Mouse (Mus musculus): ENCODE results near the gene Chrna5. TPM values are rescaled to one million over a fixed set of nuclear protein-coding genes. Genes with fewer than 3 reads are reported as not detected.

The Chrna5 gene
- polyA plus RNA-seq, 1 experiment from 2014 or later, result 1.0 TPM

DNA sequence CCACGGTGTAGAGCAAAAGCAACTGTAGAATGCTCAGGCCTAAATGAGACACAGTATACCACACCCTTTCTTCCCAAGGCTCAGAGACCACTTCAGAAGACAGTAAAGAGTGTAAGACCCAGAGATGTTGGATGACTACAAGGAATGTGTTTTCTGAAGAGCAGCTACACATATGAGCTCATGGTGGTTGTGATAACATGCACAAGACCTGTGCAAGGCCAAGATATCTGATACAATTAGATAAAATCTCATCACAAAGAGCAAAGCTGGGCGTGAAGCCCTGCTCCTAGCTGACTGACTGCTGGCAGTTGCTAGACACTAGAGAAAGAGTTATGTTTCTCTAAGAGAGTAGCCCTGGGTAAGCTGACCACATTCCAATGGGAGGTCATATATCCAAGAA, 29.0 kb downstream of the Chrna5 start:
- Histone ChIP-seq H3K36me3 (ENCODE audit: control insufficient read depth, insufficient read depth, low read length) (no peaks in the 10 kb centered on the region), H3K4me2 (ENCODE audit: low read length) (no peak overlapping the region), H3K9ac (ENCODE audit: low read length) (no peak overlapping the region), H3K27ac (ENCODE audit: low read depth, low read length) (no peak overlapping the region), H3K4me1 (ENCODE audit: control insufficient read depth, insufficient read depth, low read length) (no peaks in the 10 kb centered on the region), H3K4me3 (ENCODE audit: low read depth, low read length) (no peak overlapping the region), H3K27me3 (replicated peaks; ENCODE audit: control insufficient read depth, insufficient read depth, low read length) (no peaks in the 10 kb centered on the region), H3K9me3 (replicated peaks; ENCODE audit: control insufficient read depth, low read length) (no peaks in the 10 kb centered on the region)
- WGBS, result 87% methylated on average over 2 of the region's 2 CpGs
- ATAC-seq, result no peak
- DNase-seq (ENCODE audit: low spot score), result no peak

DNA sequence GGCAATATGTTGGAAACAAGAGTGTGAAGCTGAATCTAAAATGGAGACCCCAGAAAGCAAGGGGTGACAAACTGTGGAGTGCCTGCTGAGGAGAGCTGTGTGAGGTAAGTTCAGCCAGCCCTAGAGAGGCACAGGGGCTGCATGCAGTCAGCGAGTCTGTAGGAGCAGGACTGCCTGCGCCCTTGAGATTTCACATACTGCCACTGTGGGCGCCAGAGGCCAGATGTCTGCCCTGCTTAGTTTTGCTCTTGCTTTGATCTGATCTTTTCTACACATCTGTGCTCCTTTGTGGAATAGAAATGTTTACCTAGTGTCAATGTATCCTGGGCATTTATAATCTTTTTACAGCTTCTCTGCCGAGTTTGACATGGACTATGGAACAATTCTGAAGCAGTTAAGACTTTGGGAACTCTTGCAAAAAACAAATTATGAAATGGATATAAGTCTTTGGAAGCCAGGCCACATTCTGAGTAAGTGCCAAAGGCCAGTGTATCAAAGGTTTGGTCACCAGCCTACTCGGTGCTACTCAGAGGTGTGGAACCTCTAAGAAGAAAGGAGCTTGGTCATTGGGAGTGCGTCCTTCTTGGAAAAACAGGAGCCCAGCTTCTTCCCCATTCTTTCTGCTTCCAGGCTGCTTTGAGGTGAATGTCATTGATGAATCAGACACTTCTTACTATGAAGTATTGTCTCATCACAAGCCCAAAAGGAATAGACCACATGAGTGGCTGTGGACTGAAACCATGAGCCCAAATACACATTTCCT, 30.1 kb downstream of the Chrna5 start:
- Histone ChIP-seq H3K4me3 (ENCODE audit: low read depth, low read length) (no peak overlapping the region), H3K9me3 (replicated peaks; ENCODE audit: control insufficient read depth, low read length) (no peaks in the 10 kb centered on the region), H3K4me2 (ENCODE audit: low read length) (no peak overlapping the region), H3K27ac (ENCODE audit: low read depth, low read length) (no peak overlapping the region), H3K4me1 (ENCODE audit: control insufficient read depth, insufficient read depth, low read length) (no peaks in the 10 kb centered on the region), H3K9ac (ENCODE audit: low read length) (no peak overlapping the region), H3K36me3 (ENCODE audit: control insufficient read depth, insufficient read depth, low read length) (no peaks in the 10 kb centered on the region), H3K27me3 (replicated peaks; ENCODE audit: control insufficient read depth, insufficient read depth, low read length) (no peaks in the 10 kb centered on the region)
- DNase-seq (ENCODE audit: low spot score), result no peak
- WGBS, result 56% methylated on average over 6 of the region's 6 CpGs
- ATAC-seq, result no peak

DNA sequence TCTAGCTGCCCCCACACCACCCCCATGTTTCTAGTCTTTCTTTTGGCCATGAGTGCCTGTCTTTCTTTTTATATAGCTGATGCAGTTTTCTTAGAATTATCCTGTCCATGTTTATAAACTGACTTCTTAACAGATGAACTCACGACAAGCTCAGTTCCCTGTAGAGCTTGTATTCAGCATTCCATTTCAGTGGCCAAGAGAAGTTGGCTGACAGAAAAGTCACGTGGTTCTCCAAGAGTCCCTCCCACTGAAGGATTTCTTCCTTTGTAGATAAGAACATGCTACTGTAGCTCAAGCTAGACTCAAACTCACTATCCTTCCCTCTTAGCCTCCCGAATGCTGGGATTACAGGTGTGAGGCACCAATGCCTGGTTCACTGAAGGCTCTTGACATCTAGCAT, 36.2 kb downstream of the Chrna5 start:
- Histone ChIP-seq H3K4me1 (ENCODE audit: control insufficient read depth, insufficient read depth, low read length) (no peaks in the 10 kb centered on the region), H3K27me3 (replicated peaks; ENCODE audit: control insufficient read depth, insufficient read depth, low read length) (no peaks in the 10 kb centered on the region), H3K4me2 (ENCODE audit: low read length) (no peak overlapping the region), H3K36me3 (ENCODE audit: control insufficient read depth, insufficient read depth, low read length) (no peaks in the 10 kb centered on the region), H3K9ac (ENCODE audit: low read length) (no peak overlapping the region), H3K4me3 (ENCODE audit: low read depth, low read length) (no peak overlapping the region), H3K27ac (ENCODE audit: low read depth, low read length) (no peak overlapping the region), H3K9me3 (replicated peaks; ENCODE audit: control insufficient read depth, low read length) (no peaks in the 10 kb centered on the region)
- 79% methylated on average over 3 of the region's 3 CpGs for WGBS
- DNase-seq (ENCODE audit: low spot score) (no peak), ATAC-seq (no peak)

DNA sequence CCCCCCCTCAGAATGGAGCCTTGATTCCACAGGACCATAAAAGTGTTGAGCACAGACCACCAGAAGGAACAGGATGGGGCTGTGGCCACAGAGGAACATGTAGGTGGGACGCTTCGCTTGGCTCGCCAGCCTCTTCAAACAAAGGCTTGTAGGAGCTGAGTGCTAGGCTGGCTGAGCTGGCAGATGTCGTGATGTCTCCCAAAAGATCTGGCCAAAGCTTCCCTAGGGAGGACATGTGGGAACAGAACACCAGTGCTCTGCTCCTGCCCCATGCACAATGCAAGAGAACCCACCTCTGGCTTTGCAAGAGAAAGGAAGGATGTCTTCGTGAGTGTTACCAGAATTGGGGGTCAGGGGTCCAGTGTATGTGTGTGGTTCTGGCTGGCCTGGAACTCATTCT, 42.6 kb downstream of the Chrna5 start:
- Histone ChIP-seq H3K27me3 (replicated peaks; ENCODE audit: control insufficient read depth, insufficient read depth, low read length) (peaks cover 20% of the 10 kb centered on the region), H3K36me3 (ENCODE audit: control insufficient read depth, insufficient read depth, low read length) (no peaks in the 10 kb centered on the region), H3K4me2 (ENCODE audit: low read length) (no peak overlapping the region), H3K4me3 (ENCODE audit: low read depth, low read length) (no peak overlapping the region), H3K4me1 (ENCODE audit: control insufficient read depth, insufficient read depth, low read length) (no peaks in the 10 kb centered on the region), H3K27ac (ENCODE audit: low read depth, low read length) (no peak overlapping the region), H3K9ac (ENCODE audit: low read length) (no peak overlapping the region), H3K9me3 (replicated peaks; ENCODE audit: control insufficient read depth, low read length) (no peaks in the 10 kb centered on the region)
- ATAC-seq, result no peak
- 82% methylated on average over 5 of the region's 5 CpGs for WGBS
- DNase-seq (ENCODE audit: low spot score), result no peak

DNA sequence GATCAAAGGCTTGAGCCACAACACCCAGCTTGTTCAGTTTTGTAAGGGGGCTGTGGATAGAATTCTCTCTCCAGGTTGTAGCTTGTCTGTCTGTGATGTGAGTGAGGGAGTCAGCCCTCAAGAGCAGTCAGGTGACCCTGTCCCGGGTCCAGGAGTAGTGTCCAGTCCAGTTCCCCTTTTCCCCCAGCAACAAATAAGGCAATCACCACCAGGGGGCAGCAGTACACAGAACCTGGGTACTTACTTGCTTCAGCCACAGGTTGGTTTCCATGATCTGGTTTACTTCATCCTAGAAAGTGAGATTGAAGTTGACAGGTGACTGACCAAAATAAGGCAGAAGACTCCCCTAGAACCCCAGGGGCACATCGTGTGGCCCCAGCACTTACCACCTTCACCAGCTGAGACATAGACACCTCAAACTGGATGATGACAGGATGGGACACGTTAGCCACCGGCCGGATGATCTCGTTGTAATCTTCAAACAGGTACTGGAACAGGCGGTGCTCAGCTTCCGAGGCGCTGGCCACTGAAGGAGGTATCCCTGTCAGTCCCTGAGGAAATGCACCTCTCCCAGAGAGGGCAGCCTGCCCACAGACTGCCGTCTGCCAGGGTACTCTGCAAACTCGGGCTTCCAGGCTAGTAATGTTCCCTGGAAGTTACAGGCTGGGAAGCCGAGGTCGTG, 43.4 kb downstream of the Chrna5 start:
- no peak overlapping the region for H3K9ac ChIP-seq (ENCODE audit: low read length)
- no peaks in the 10 kb centered on the region for H3K4me1 ChIP-seq (ENCODE audit: control insufficient read depth, insufficient read depth, low read length)
- H3K36me3 ChIP-seq (ENCODE audit: control insufficient read depth, insufficient read depth, low read length), result no peaks in the 10 kb centered on the region
- H3K27ac ChIP-seq (ENCODE audit: low read depth, low read length), result no peak overlapping the region
- peak; percentile 82 for DNase-seq (ENCODE audit: low spot score)
- peaks cover 20% of the 10 kb centered on the region for H3K27me3 ChIP-seq (replicated peaks; ENCODE audit: control insufficient read depth, insufficient read depth, low read length)
- no peaks in the 10 kb centered on the region for H3K9me3 ChIP-seq (replicated peaks; ENCODE audit: control insufficient read depth, low read length)
- no peak overlapping the region for H3K4me2 ChIP-seq (ENCODE audit: low read length)
- WGBS, result 39% methylated on average over 13 of the region's 13 CpGs
- 0 out of 2 replicates have a peak, but pooled peaks have one; percentile 16 for ATAC-seq
- H3K4me3 ChIP-seq (ENCODE audit: low read depth, low read length), result no peak overlapping the region

DNA sequence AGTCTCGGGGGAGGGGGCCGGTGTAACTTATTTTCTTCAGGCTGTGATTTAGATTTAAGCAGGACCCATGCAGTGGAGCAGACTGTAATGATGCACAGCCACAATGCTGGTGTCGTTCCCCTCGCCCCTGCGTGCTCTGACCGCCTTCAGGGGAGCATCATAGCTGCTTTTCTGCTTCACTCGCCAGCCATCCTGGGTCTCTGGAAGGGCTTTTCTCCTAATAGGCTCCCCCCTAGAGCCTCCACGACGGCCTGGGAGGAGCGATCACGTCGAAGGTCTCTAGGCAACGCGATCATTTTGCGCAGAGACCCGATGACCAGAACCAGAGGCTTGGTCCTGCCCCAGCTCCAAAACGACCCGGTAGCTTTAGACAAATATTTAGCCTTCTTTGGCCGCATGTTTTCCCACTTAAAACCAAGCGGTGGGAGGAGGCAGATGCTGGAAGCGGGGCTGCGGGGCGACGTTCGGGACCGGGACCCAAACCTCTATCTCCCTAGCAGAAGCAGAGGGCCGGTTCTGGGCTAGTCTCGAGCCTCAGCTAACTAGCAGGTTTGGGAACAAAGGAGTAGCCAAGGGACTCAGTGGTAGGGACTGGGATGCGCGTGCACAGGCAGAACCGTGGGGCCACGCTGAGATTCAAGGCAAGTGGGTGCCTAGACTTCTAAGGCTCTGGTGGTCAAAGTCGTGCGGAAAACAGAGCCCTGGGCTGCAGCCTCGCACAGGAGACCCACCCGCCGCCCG, 45.0 kb downstream of the Chrna5 start:
- Histone ChIP-seq H3K36me3 (ENCODE audit: control insufficient read depth, insufficient read depth, low read length) (no peaks in the 10 kb centered on the region), H3K27ac (ENCODE audit: low read depth, low read length) (no peak overlapping the region), H3K4me3 (ENCODE audit: low read depth, low read length) (peak overlapping the region; percentile 47), H3K4me2 (ENCODE audit: low read length) (peak overlapping the region; percentile 84), H3K9me3 (replicated peaks; ENCODE audit: control insufficient read depth, low read length) (no peaks in the 10 kb centered on the region), H3K9ac (ENCODE audit: low read length) (peak overlapping the region; percentile 71), H3K4me1 (ENCODE audit: control insufficient read depth, insufficient read depth, low read length) (no peaks in the 10 kb centered on the region), H3K27me3 (replicated peaks; ENCODE audit: control insufficient read depth, insufficient read depth, low read length) (peaks cover 20% of the 10 kb centered on the region)
- ATAC-seq, result peak; percentile 65
- peak; percentile 33 for DNase-seq (ENCODE audit: low spot score)
- WGBS, result 7% methylated on average over 38 of the region's 38 CpGs

DNA sequence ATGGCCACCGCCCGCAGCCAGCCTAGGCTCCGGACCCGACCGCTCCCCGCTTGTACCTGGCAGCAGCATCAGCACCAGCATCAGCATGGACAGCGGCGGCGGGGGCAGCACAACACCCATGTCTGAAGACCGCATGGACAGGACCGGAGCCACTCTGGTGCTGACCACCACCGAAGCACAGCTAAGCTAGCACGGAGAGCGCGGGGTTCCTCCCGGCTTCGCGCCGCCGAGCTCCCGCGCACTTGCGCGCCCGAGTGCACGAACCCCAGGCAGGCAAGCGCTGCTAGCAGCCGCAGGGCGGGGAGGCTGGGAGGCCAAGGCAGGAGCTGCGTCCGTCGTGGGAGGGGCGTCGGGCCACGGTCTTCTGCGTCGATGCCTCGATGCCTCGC, 45.6 kb downstream of the Chrna5 start, which contains the start of gene Chrna3:
TSS of gene Chrna3 (minus strand) at position 288 of the 389 bp plus-strand sequence.
- no peaks in the 10 kb centered on the region for H3K4me1 ChIP-seq (ENCODE audit: control insufficient read depth, insufficient read depth, low read length)
- H3K9ac ChIP-seq (ENCODE audit: low read length), result peak within 1 kb of the TSS; percentile 71
- H3K9me3 ChIP-seq (replicated peaks; ENCODE audit: control insufficient read depth, low read length), result no peaks in the 10 kb centered on the region
- no peaks in the 10 kb centered on the region for H3K36me3 ChIP-seq (ENCODE audit: control insufficient read depth, insufficient read depth, low read length)
- peaks cover 20% of the 10 kb centered on the region for H3K27me3 ChIP-seq (replicated peaks; ENCODE audit: control insufficient read depth, insufficient read depth, low read length)
- peak within 1 kb of the TSS; percentile 47 for H3K4me3 ChIP-seq (ENCODE audit: low read depth, low read length)
- H3K4me2 ChIP-seq (ENCODE audit: low read length), result peak within 1 kb of the TSS; percentile 84
- ATAC-seq (peak; percentile 59), DNase-seq (ENCODE audit: low spot score) (peak; percentile 58)
- no peak within 1 kb of the TSS for H3K27ac ChIP-seq (ENCODE audit: low read depth, low read length)
- WGBS, result under 1% methylated on average over 39 of the region's 39 CpGs

DNA sequence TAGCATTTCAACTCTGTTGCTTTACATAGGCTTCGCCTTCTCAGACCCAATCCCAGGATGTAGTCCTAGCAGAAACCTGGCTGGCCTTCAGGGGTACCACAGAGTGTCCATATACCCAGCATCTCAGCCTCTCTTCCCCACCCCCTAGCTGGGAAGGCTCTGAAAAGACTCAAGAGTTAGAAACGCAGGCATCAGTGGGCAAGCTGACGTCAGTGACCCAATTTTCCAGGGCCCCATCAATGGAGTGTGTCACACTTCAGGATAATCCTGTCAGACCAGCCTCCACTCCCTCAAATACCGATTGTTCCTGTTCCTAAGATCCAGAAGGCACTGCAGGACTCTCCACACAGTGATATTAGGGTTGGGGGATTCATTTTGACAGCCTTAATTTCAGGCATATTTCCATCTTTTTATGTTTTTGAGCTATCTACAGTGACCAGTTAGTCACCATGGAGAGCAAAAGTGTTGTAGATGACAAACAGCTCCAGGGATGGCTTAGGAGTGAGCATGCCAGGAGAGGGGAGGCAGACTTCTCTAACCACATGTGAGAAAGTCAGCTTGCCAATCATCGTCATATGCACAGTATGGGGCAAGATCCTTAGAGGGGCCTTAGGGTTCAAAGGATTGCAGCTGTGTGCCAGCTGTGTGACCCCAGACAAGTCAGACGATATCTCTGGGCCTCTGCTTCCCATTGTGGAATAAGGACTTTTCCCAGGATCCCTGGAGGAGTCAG, 50.9 kb downstream of the Chrna5 start:
- no peak for DNase-seq (ENCODE audit: low spot score)

More for the DNA sequence above, 50.9 kb downstream of the Chrna5 start:
- Histone ChIP-seq H3K9ac (ENCODE audit: low read length) (no peak overlapping the region), H3K4me1 (ENCODE audit: control insufficient read depth, insufficient read depth, low read length) (no peaks in the 10 kb centered on the region), H3K4me2 (ENCODE audit: low read length) (no peak overlapping the region), H3K27me3 (replicated peaks; ENCODE audit: control insufficient read depth, insufficient read depth, low read length) (0 out of 2 replicates have a peak, but pooled peaks cover under 1% of the 10 kb centered on the region), H3K27ac (ENCODE audit: low read depth, low read length) (no peak overlapping the region), H3K9me3 (replicated peaks; ENCODE audit: control insufficient read depth, low read length) (no peaks in the 10 kb centered on the region), H3K36me3 (ENCODE audit: control insufficient read depth, insufficient read depth, low read length) (no peaks in the 10 kb centered on the region), H3K4me3 (ENCODE audit: low read depth, low read length) (no peak overlapping the region)
- WGBS, result 42% methylated on average over 6 of the region's 6 CpGs
- no peak for ATAC-seq

Data from forebrain, embryonic 14.5 days (tissue).